Mouse (Mus musculus) lung, postnatal 0 days (tissue): ENCODE results near the gene Ddx28. TPM values are rescaled to one million over a fixed set of nuclear protein-coding genes. Genes with fewer than 3 reads are reported as not detected.
A peak's percentile ranks its signal among the peaks of the same experiment; 100 is the strongest.
"Not testable (repeated sequence)": the region's sequence is repeated elsewhere in the genome, so short reads cannot be mapped to it uniquely, and the experiment has no call there.

ENCODE experiments used
- ATAC-seq: fragments of 200-750 bp; cut with Nextera tagmentation; 2 replicates; pipeline ENCODE4 v1.8.0; 2017; ENCODE audit warnings: moderate library complexity
- DNase-seq: peaks from one replicate; pipeline ENCODE4 v3.0.0-alpha.2; 2016; ENCODE audit warnings: low spot score
- H3K27ac ChIP-seq: fragments of 300-500 bp; sonication (generic); 2 replicates; pipeline ENCODE4 v1.5.1; 2014; ENCODE audit warnings: antibody characterized with exemption, mild to moderate bottlenecking, low read length, mixed read lengths
- H3K27me3 ChIP-seq: fragments of 300-500 bp; sonication (generic); replicated peaks from 2 replicates; pipeline ENCODE4 v1.6.1; 2014; ENCODE audit warnings: low read length, mixed read lengths; ENCODE audit not compliant: insufficient read depth
- H3K36me3 ChIP-seq: fragments of 300-500 bp; sonication (generic); 2 replicates; pipeline ENCODE4 v1.6.1; 2014; ENCODE audit warnings: low read length, mixed read lengths; ENCODE audit not compliant: insufficient read depth
- H3K4me1 ChIP-seq: fragments of 300-500 bp; sonication (generic); 2 replicates; pipeline ENCODE4 v1.6.1; 2014; ENCODE audit warnings: antibody characterized with exemption, low read depth, low read length, mixed read lengths; ENCODE audit not compliant: insufficient read depth
- H3K4me2 ChIP-seq: fragments of 300-500 bp; sonication (generic); replicated peaks from 2 replicates; pipeline ENCODE4 v1.6.1; 2014; ENCODE audit warnings: low read depth, mild to moderate bottlenecking, low read length, moderate library complexity, mixed read lengths
- H3K4me3 ChIP-seq: fragments of 300-500 bp; sonication (generic); 2 replicates; pipeline ENCODE4 v1.5.1; 2014; ENCODE audit warnings: low read depth, low read length
- H3K9ac ChIP-seq: fragments of 300-500 bp; sonication (generic); replicated peaks from 2 replicates; pipeline ENCODE4 v1.6.1; 2014; ENCODE audit warnings: low read depth, mild to moderate bottlenecking
- H3K9me3 ChIP-seq: fragments of 300-500 bp; sonication (generic); 2 replicates; pipeline ENCODE4 v1.6.1; 2016; ENCODE audit warnings: low read length, mixed read lengths
- CTCF ChIP-seq: IDR thresholded peaks from 2 replicates; pipeline ENCODE4 v1.5.1; 2016; ENCODE audit warnings: antibody characterized with exemption, mild to moderate bottlenecking
- EP300 ChIP-seq: IDR thresholded peaks from 2 replicates; pipeline ENCODE4 v1.6.1; 2016; ENCODE audit warnings: antibody characterized with exemption, mild to moderate bottlenecking, control low read depth
- WGBS: fragments of 180-500 bp; shearing (Covaris S2); extraction: QIAGEN DNeasy Blood & Tissue Kit; methylation state at CpG from one replicate; pipeline ENCODE4 v1.1.7; 2014; 5-methylcytosine and 5-hydroxymethylcytosine counted together
- polyA plus RNA-seq: library from polyadenylated mRNA; unstranded; fragments of >200 nt; fragmentation: Nextera tagmentation; extraction: Ambion mirVana; gene quantifications from 2 replicates; pipeline ENCODE4 v1.2.1, GENCODE M21; 2015

Ddx28 gene
- polyA plus RNA-seq, 1 experiment from 2014 or later: 10.5 TPM

DNA sequence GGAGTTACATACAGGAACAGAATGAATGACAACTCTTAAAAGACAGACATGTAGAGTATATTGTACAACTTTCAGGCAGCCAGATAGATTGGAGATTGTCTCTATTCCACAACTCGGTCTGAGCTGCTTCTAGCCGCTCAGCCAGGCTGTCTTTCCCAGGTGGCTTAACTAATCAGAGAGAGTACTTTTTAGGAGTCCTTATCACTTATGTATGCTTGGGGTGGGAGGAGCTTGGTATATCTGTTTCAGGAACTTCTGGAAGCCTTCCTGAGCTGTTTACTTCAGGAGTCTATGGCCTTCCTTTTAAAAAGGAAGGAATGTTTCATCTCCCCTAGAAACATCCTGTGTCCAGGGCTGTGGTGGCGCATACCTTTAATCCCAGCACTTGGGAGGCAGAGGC lies 6.4 kb upstream of the Ddx28 start:
- no peak for DNase-seq
- no peaks in the 10 kb centered on the region for H3K27me3 ChIP-seq
- TF ChIP-seq EP300 (no peak), CTCF (no peak)
- no peak overlapping the region for H3K27ac ChIP-seq
- no peaks in the 10 kb centered on the region for H3K4me1 ChIP-seq
- 90% methylated on average over 3 of the region's 3 CpGs for WGBS
- ATAC-seq: no peak
- H3K4me3 ChIP-seq: no peak overlapping the region
- H3K4me2 ChIP-seq: no peak overlapping the region
- no peaks in the 10 kb centered on the region for H3K36me3 ChIP-seq
- no peaks in the 10 kb centered on the region for H3K9me3 ChIP-seq
- no peak overlapping the region for H3K9ac ChIP-seq

DNA sequence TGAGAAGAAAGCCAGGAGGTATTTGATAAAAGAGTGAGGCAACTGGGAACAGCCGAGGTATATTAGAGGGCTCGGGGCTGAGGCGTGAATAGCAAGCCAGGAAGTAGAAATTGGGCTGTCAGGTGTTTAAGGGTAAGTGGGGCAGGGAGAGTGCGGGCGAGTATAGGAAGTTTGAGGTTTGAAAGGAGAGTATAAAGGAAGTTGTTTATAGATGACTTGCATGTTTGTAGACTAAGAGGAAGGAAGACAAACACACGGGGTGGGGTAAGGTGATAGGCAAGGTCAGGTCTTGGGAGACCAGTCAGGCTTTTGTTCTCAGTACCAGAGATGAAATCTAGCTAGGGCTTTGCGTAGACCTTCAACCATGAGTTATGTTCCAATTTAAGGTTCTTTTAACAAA lies 5.4 kb upstream of the Ddx28 start:
- H3K9ac ChIP-seq: no peak overlapping the region
- H3K4me2 ChIP-seq: no peak overlapping the region
- no peak overlapping the region for H3K4me3 ChIP-seq
- DNase-seq: no peak
- no peaks in the 10 kb centered on the region for H3K4me1 ChIP-seq
- no peak overlapping the region for H3K27ac ChIP-seq
- no peaks in the 10 kb centered on the region for H3K27me3 ChIP-seq
- no peak for ATAC-seq
- 78% methylated on average over 7 of the region's 7 CpGs for WGBS
- H3K9me3 ChIP-seq: no peaks in the 10 kb centered on the region
- no peak for TF ChIP-seq CTCF
- TF ChIP-seq EP300: no peak
- H3K36me3 ChIP-seq: no peaks in the 10 kb centered on the region

DNA sequence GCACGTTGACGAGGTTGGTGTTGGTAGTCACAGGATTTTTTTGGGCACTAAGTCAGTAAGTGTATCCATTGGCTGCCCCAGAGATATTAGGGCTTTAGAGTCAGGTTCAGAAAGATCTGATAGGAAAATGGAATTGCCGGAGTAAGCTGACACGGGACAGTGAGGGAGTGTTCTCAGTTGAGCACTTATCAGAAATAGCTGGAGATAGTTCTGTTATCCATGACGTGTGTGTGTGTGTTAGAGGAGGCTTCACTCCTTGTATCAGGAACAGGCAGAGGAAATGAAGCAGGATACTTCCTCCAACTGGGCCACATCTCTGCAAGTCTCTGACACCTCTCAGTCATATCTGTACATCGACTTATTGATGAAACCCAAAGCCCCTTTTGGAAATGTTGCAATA lies 4.6 kb upstream of the Ddx28 start:
- H3K27ac ChIP-seq: no peak overlapping the region
- H3K4me2 ChIP-seq: no peak overlapping the region
- no peak overlapping the region for H3K4me3 ChIP-seq
- ATAC-seq (no peak), DNase-seq (no peak)
- H3K9me3 ChIP-seq: no peaks in the 10 kb centered on the region
- no peaks in the 10 kb centered on the region for H3K36me3 ChIP-seq
- WGBS: 88% methylated on average over 6 of the region's 6 CpGs
- peaks cover 6% of the 10 kb centered on the region; the same call in 1 of the 2 replicates for H3K4me1 ChIP-seq
- H3K27me3 ChIP-seq: no peaks in the 10 kb centered on the region
- TF ChIP-seq EP300 (no peak), CTCF (no peak)
- H3K9ac ChIP-seq: no peak overlapping the region

- H3K4me3 ChIP-seq, H3K9me3 ChIP-seq, H3K4me1 ChIP-seq, ATAC-seq, H3K27me3 ChIP-seq, H3K36me3 ChIP-seq, DNase-seq, H3K27ac ChIP-seq, H3K9ac ChIP-seq: not testable (repeated sequence)
- WGBS: 70% methylated on average over 8 of the region's 8 CpGs
- peak overlapping the region; percentile 89 for H3K4me2 ChIP-seq
These were observed 521 bp upstream of the Ddx28 start for GRCm38 (mm10) chr8:106012203-106012602.

- H3K27me3 ChIP-seq: no peaks in the 10 kb centered on the region
- TF ChIP-seq EP300: no peak
- peak; percentile 30 for TF ChIP-seq CTCF
- H3K4me3 ChIP-seq: peak overlapping the region; percentile 70
- H3K27ac ChIP-seq: peak overlapping the region; percentile 43
- peak; percentile 98 for ATAC-seq
- peaks cover 9% of the 10 kb centered on the region; the same call in 1 of the 2 replicates for H3K4me1 ChIP-seq
- H3K9me3 ChIP-seq: no peaks in the 10 kb centered on the region
- WGBS: 2% methylated on average over 74 of the region's 74 CpGs
- DNase-seq: peak; percentile 96
- H3K9ac ChIP-seq: peak overlapping the region; percentile 84
- H3K36me3 ChIP-seq: no peaks in the 10 kb centered on the region
- peak overlapping the region; percentile 89 for H3K4me2 ChIP-seq
These were observed 687 bp downstream of the Ddx28 start for GRCm38 (mm10) chr8:106010748-106011642.

DNA sequence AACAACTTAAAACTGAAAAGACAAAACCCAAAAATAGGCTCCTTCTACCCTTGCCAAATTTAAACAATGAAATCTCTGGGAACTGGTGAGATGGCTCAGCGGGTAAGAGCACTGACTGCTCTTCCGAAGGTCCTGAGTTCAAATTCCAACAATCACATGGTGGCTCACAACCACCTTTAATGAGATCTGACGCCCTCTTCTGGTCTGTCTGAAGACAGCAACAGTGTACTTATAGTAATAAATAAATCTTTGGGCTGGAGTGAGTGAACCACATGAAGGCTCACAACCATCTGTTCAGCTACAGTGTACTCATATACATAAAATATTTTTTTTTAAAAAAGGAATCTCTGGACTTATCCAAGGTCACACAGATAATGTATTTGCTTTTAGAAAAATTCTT lies 3.8 kb downstream of the Ddx28 start:
- DNase-seq, H3K27ac ChIP-seq, H3K9ac ChIP-seq, H3K9me3 ChIP-seq, H3K4me3 ChIP-seq, ATAC-seq, H3K4me2 ChIP-seq, H3K4me1 ChIP-seq, H3K27me3 ChIP-seq, H3K36me3 ChIP-seq: not testable (repeated sequence)
- 57% methylated on average over 3 of the region's 3 CpGs for WGBS
- TF ChIP-seq CTCF: peak; percentile 17; the same call in 1 of the 2 replicates
